Mouse (Mus musculus) stomach, postnatal 0 days (tissue): ENCODE data around the gene Kif11. TPM values are rescaled to one million over a fixed set of nuclear protein-coding genes. Genes with fewer than 3 reads are reported as not detected.
A peak's percentile ranks its signal among the peaks of the same experiment; 100 is the strongest.

Source experiments
- ATAC-seq: fragments of 200-750 bp; cut with Nextera tagmentation; 2 replicates; pipeline ENCODE4 v1.8.0; 2017; ENCODE audit not compliant: low FRiP score, low TSS enrichment
- DNase-seq: peaks from one replicate; pipeline ENCODE4 v3.0.0-alpha.2; 2016; ENCODE audit warnings: low spot score
- H3K27ac ChIP-seq: fragments of 300-500 bp; sonication (generic); replicated peaks from 2 replicates; pipeline ENCODE4 v1.5.1; 2014; ENCODE audit warnings: mild to moderate bottlenecking, control low read depth
- H3K27me3 ChIP-seq: fragments of 300-500 bp; sonication (generic); 2 replicates; pipeline ENCODE4 v1.6.1; 2014; ENCODE audit warnings: low read length; ENCODE audit not compliant: control insufficient read depth, insufficient read depth
- H3K36me3 ChIP-seq: fragments of 300-500 bp; sonication (generic); 2 replicates; pipeline ENCODE4 v1.6.1; 2014; ENCODE audit warnings: low read length, mixed read lengths; ENCODE audit not compliant: control insufficient read depth, insufficient read depth
- H3K4me1 ChIP-seq: fragments of 300-500 bp; sonication (generic); replicated peaks from 2 replicates; pipeline ENCODE4 v1.6.1; 2014; ENCODE audit warnings: antibody characterized with exemption; ENCODE audit not compliant: control insufficient read depth, insufficient read depth
- H3K4me2 ChIP-seq: fragments of 300-500 bp; sonication (generic); replicated peaks from 2 replicates; pipeline ENCODE4 v1.6.1; 2014; ENCODE audit warnings: low read depth, mild to moderate bottlenecking, control low read depth, moderate library complexity
- H3K4me3 ChIP-seq: fragments of 300-500 bp; sonication (generic); 2 replicates; pipeline ENCODE4 v1.5.1; 2014; ENCODE audit warnings: low read depth, low read length, control low read depth
- H3K9ac ChIP-seq: fragments of 300-500 bp; sonication (generic); 2 replicates; pipeline ENCODE4 v1.6.1; 2014; ENCODE audit warnings: mild to moderate bottlenecking, low read length, control low read depth, mixed read lengths
- H3K9me3 ChIP-seq: fragments of 300-500 bp; sonication (generic); 2 replicates; pipeline ENCODE4 v1.6.1; 2016; ENCODE audit warnings: low read length; ENCODE audit not compliant: control insufficient read depth
- CTCF ChIP-seq: IDR thresholded peaks from 2 replicates; pipeline ENCODE4 v1.5.1; 2016; ENCODE audit warnings: antibody characterized with exemption, low read depth, mild to moderate bottlenecking, moderate library complexity
- EP300 ChIP-seq: optimal IDR thresholded peaks from 2 replicates; pipeline ENCODE3; 2016; ENCODE audit warnings: antibody characterized with exemption
- WGBS: fragments of 180-500 bp; shearing (Covaris S2); extraction: QIAGEN DNeasy Blood & Tissue Kit; methylation state at CpG from one replicate; pipeline ENCODE4 v1.1.7; 2014; 5-methylcytosine and 5-hydroxymethylcytosine counted together
- polyA plus RNA-seq: library from polyadenylated mRNA; unstranded; fragments of >200 nt; fragmentation: Nextera tagmentation; extraction: Ambion mirVana; gene quantifications from 2 replicates; pipeline ENCODE4 v1.2.1, GENCODE M21; 2015

Kif11 gene
- polyA plus RNA-seq, 1 experiment from 2014 or later, result 10.3 TPM

GRCm38 (mm10) chr19:37428589-37428988 is 52.4 kb downstream of the Kif11 start:
- WGBS, result 76% methylated on average over 5 of the region's 5 CpGs
- no peak for ATAC-seq
- no peak overlapping the region for H3K27ac ChIP-seq

GRCm38 (mm10) chr19:37431139-37431756 is 55.0 kb downstream of the Kif11 start:
- WGBS, result 86% methylated on average over 11 of the region's 11 CpGs

More at GRCm38 (mm10) chr19:37428589-37428988, 52.4 kb downstream of the Kif11 start:
- DNase-seq, result no peak
- no peaks in the 10 kb centered on the region for H3K36me3 ChIP-seq
- TF ChIP-seq CTCF, result no peak
- no peaks in the 10 kb centered on the region for H3K4me1 ChIP-seq
- H3K27me3 ChIP-seq, result peaks cover 7% of the 10 kb centered on the region; the same call in 1 of the 2 replicates
- no peaks in the 10 kb centered on the region for H3K9me3 ChIP-seq
- H3K9ac ChIP-seq, result no peak overlapping the region
- H3K4me2 ChIP-seq, result no peak overlapping the region
- H3K4me3 ChIP-seq, result no peak overlapping the region

GRCm38 (mm10) chr19:37432868-37433570 is 56.8 kb downstream of the Kif11 start:
- H3K4me2 ChIP-seq, result no peak overlapping the region

More at GRCm38 (mm10) chr19:37431139-37431756, 55.0 kb downstream of the Kif11 start:
- ATAC-seq, result no peak
- H3K9me3 ChIP-seq, result no peaks in the 10 kb centered on the region
- H3K9ac ChIP-seq, result no peak overlapping the region
- H3K4me2 ChIP-seq, result no peak overlapping the region
- H3K27ac ChIP-seq, result no peak overlapping the region
- H3K4me3 ChIP-seq, result no peak overlapping the region
- DNase-seq, result no peak
- H3K27me3 ChIP-seq, result peaks cover 18% of the 10 kb centered on the region
- no peaks in the 10 kb centered on the region for H3K36me3 ChIP-seq
- peak; percentile 16; the same call in 1 of the 2 replicates for TF ChIP-seq CTCF
- TF ChIP-seq EP300, result no peak
- H3K4me1 ChIP-seq, result no peaks in the 10 kb centered on the region

GRCm38 (mm10) chr19:37433895-37434262 is 57.7 kb downstream of the Kif11 start:
- H3K9me3 ChIP-seq, result no peaks in the 10 kb centered on the region
- no peaks in the 10 kb centered on the region for H3K4me1 ChIP-seq
- H3K27me3 ChIP-seq, result peaks cover 20% of the 10 kb centered on the region
- H3K9ac ChIP-seq, result 0 out of 2 replicates have a peak overlapping the region, but pooled peaks have one; percentile 64
- H3K27ac ChIP-seq, result no peak overlapping the region
- TF ChIP-seq EP300 (no peak), CTCF (no peak)
- ATAC-seq, result peak; percentile 43; the same call in 1 of the 2 replicates
- no peaks in the 10 kb centered on the region for H3K36me3 ChIP-seq
- peak; percentile 36 for DNase-seq
- peak overlapping the region; percentile 55 for H3K4me3 ChIP-seq
- 1% methylated on average over 14 of the region's 14 CpGs for WGBS
- peak overlapping the region; percentile 75 for H3K4me2 ChIP-seq

More at GRCm38 (mm10) chr19:37432868-37433570, 56.8 kb downstream of the Kif11 start:
- Histone ChIP-seq H3K27ac (no peak overlapping the region), H3K9me3 (no peaks in the 10 kb centered on the region), H3K4me1 (no peaks in the 10 kb centered on the region), H3K9ac (no peak overlapping the region), H3K36me3 (no peaks in the 10 kb centered on the region), H3K27me3 (peaks cover 20% of the 10 kb centered on the region), H3K4me3 (no peak overlapping the region)
- 26% methylated on average over 16 of the region's 16 CpGs for WGBS
- DNase-seq (no peak), ATAC-seq (no peak)
- TF ChIP-seq CTCF (no peak), EP300 (no peak)

GRCm38 (mm10) chr19:37434263-37434951 is 58.2 kb downstream of the Kif11 start, which contains the start of gene Hhex:
Gene Hhex (plus strand): TSS chr19:37434810.
- H3K9ac ChIP-seq, result peak within 1 kb of the TSS; percentile 64
- under 1% methylated on average over 72 of the region's 79 CpGs for WGBS

More at GRCm38 (mm10) chr19:37434263-37434951, 58.2 kb downstream of the Kif11 start, which contains the start of gene Hhex:
- TF ChIP-seq CTCF (no peak), EP300 (no peak)
- Histone ChIP-seq H3K36me3 (no peaks in the 10 kb centered on the region), H3K27me3 (peaks cover 20% of the 10 kb centered on the region), H3K4me3 (peak within 1 kb of the TSS; percentile 55), H3K4me1 (no peaks in the 10 kb centered on the region), H3K27ac (peak within 1 kb of the TSS; percentile 82), H3K4me2 (peak within 1 kb of the TSS; percentile 75), H3K9me3 (no peaks in the 10 kb centered on the region)
- peak; percentile 81 for ATAC-seq
- peak; percentile 77 for DNase-seq
